Mouse (Mus musculus) erythroid progenitor cell, adult 5-6 weeks (primary cell): ENCODE data around the gene Col8a2. TPM values are rescaled to one million over a fixed set of nuclear protein-coding genes. Genes with fewer than 3 reads are reported as not detected.
A peak's percentile ranks its signal among the peaks of the same experiment; 100 is the strongest.

Experiments
- ATAC-seq: replicated peaks from 2 replicates; pipeline ENCODE4 v1.8.0; 2016; ENCODE audit warnings: moderate number of reproducible peaks, mild to moderate bottlenecking, moderate TSS enrichment, inconsistent platforms; ENCODE audit not compliant: poor library complexity, low FRiP score, severe bottlenecking
- total RNA-seq, 2 experiments: library from RNA; stranded (forward) in 1 of 2; stranded (reverse) in 1 of 2; fragments of 150-400 nt in 1 of 2; fragments of 186-747, 209-891 nt in 1 of 2; gene quantifications; 2 replicates each; pipeline versions ENCODE4 v1.2.3 to v1.2.4; 2015 to 2017; ENCODE audit warnings: low replicate concordance in 2 of 2

Col8a2 gene
- total RNA-seq (2015; ENCODE audit: low replicate concordance), result not detected in 2 replicates
- 0.39 TPM in 1 of 2 replicates, not detected in the other for total RNA-seq (2017; ENCODE audit: low replicate concordance)

GRCm38 (mm10) chr4:126286492-126286891, at the start of gene Col8a2:
Gene Col8a2, plus strand, starts transcription at chr4:126286793.
- ATAC-seq, result no peak

- no peak for ATAC-seq
Measured at GRCm38 (mm10) chr4:126237721-126238242, 48.8 kb upstream of the Col8a2 start.

GRCm38 (mm10) chr4:126239862-126240475, 46.6 kb upstream of the Col8a2 start:
- ATAC-seq, result no peak

- ATAC-seq, result no peak
Measured at GRCm38 (mm10) chr4:126241956-126242355, 44.6 kb upstream of the Col8a2 start.

- no peak for ATAC-seq
Measured at GRCm38 (mm10) chr4:126242510-126242909, 44.1 kb upstream of the Col8a2 start.

- ATAC-seq, result no peak
Measured at GRCm38 (mm10) chr4:126246202-126246889, 40.2 kb upstream of the Col8a2 start.

GRCm38 (mm10) chr4:126248261-126248868, 38.2 kb upstream of the Col8a2 start:
- ATAC-seq, result no peak

GRCm38 (mm10) chr4:126250659-126251058, 35.9 kb upstream of the Col8a2 start:
- ATAC-seq, result no peak

- ATAC-seq, result no peak
Measured at GRCm38 (mm10) chr4:126251655-126252254, 34.8 kb upstream of the Col8a2 start.

- no peak for ATAC-seq
Measured at GRCm38 (mm10) chr4:126252411-126253237, 34.0 kb upstream of the Col8a2 start.

- ATAC-seq, result no peak
Measured at GRCm38 (mm10) chr4:126253637-126254272, 32.8 kb upstream of the Col8a2 start.

- ATAC-seq, result no peak
Measured at GRCm38 (mm10) chr4:126254315-126255112, 32.1 kb upstream of the Col8a2 start.

- no peak for ATAC-seq
Measured at GRCm38 (mm10) chr4:126255113-126256001, 31.2 kb upstream of the Col8a2 start.

GRCm38 (mm10) chr4:126256131-126256791, 30.3 kb upstream of the Col8a2 start, which contains the start of gene Map7d1:
Gene Map7d1, minus strand, starts transcription at chr4:126256343.
- ATAC-seq, result peak; percentile 68

GRCm38 (mm10) chr4:126256967-126257881, 29.4 kb upstream of the Col8a2 start:
- ATAC-seq, result no peak

- ATAC-seq, result no peak
Measured at GRCm38 (mm10) chr4:126259063-126259462, 27.5 kb upstream of the Col8a2 start.
